Mouse (Mus musculus) kidney, adult 18-20 months (tissue): ENCODE measurements at regions not wholly inside any gene's neighbourhood (a gene's known extent, or its start where the extent isn't known, plus 50 kb on each side); places are given as distances from the start of the nearest gene placed in this dataset.

Source experiments
- DNase-seq: peaks from one replicate; pipeline ENCODE4 v3.0.0; 2021

- no peak for DNase-seq
These were observed 52.1 kb upstream of the Dlx4 start for GRCm38 (mm10) chr11:95198196-95198595.

GRCm38 (mm10) chr11:95200971-95201370, 54.9 kb upstream of the Dlx4 start:
- DNase-seq, result no peak

- peak; percentile 42 for DNase-seq
These were observed 50.9 kb upstream of the Tac4 start for GRCm38 (mm10) chr11:95210185-95211030.

GRCm38 (mm10) chr11:95211031-95211425, 50.3 kb upstream of the Tac4 start:
- no peak for DNase-seq
